Mouse (Mus musculus) lung, postnatal 0 days (tissue): ENCODE measurements at regions not wholly inside any gene's neighbourhood (a gene's known extent, or its start where the extent isn't known, plus 50 kb on each side); places are given as distances from the start of the nearest gene placed in this dataset.

Experiments
- ATAC-seq: fragments of 200-750 bp; cut with Nextera tagmentation; 2 replicates; pipeline ENCODE4 v1.8.0; 2017; ENCODE audit warnings: moderate library complexity
- DNase-seq: peaks from one replicate; pipeline ENCODE4 v3.0.0-alpha.2; 2016; ENCODE audit warnings: low spot score
- H3K27ac ChIP-seq: fragments of 300-500 bp; sonication (generic); 2 replicates; pipeline ENCODE4 v1.5.1; 2014; ENCODE audit warnings: antibody characterized with exemption, mild to moderate bottlenecking, low read length, mixed read lengths
- H3K27me3 ChIP-seq: fragments of 300-500 bp; sonication (generic); replicated peaks from 2 replicates; pipeline ENCODE4 v1.6.1; 2014; ENCODE audit warnings: low read length, mixed read lengths; ENCODE audit not compliant: insufficient read depth
- H3K36me3 ChIP-seq: fragments of 300-500 bp; sonication (generic); 2 replicates; pipeline ENCODE4 v1.6.1; 2014; ENCODE audit warnings: low read length, mixed read lengths; ENCODE audit not compliant: insufficient read depth
- H3K4me1 ChIP-seq: fragments of 300-500 bp; sonication (generic); 2 replicates; pipeline ENCODE4 v1.6.1; 2014; ENCODE audit warnings: antibody characterized with exemption, low read depth, low read length, mixed read lengths; ENCODE audit not compliant: insufficient read depth
- H3K4me2 ChIP-seq: fragments of 300-500 bp; sonication (generic); replicated peaks from 2 replicates; pipeline ENCODE4 v1.6.1; 2014; ENCODE audit warnings: low read depth, mild to moderate bottlenecking, low read length, moderate library complexity, mixed read lengths
- H3K4me3 ChIP-seq: fragments of 300-500 bp; sonication (generic); 2 replicates; pipeline ENCODE4 v1.5.1; 2014; ENCODE audit warnings: low read depth, low read length
- H3K9ac ChIP-seq: fragments of 300-500 bp; sonication (generic); replicated peaks from 2 replicates; pipeline ENCODE4 v1.6.1; 2014; ENCODE audit warnings: low read depth, mild to moderate bottlenecking
- H3K9me3 ChIP-seq: fragments of 300-500 bp; sonication (generic); 2 replicates; pipeline ENCODE4 v1.6.1; 2016; ENCODE audit warnings: low read length, mixed read lengths
- CTCF ChIP-seq: IDR thresholded peaks from 2 replicates; pipeline ENCODE4 v1.5.1; 2016; ENCODE audit warnings: antibody characterized with exemption, mild to moderate bottlenecking
- EP300 ChIP-seq: IDR thresholded peaks from 2 replicates; pipeline ENCODE4 v1.6.1; 2016; ENCODE audit warnings: antibody characterized with exemption, mild to moderate bottlenecking, control low read depth
- WGBS: fragments of 180-500 bp; shearing (Covaris S2); extraction: QIAGEN DNeasy Blood & Tissue Kit; methylation state at CpG from one replicate; pipeline ENCODE4 v1.1.7; 2014; 5-methylcytosine and 5-hydroxymethylcytosine counted together

DNA sequence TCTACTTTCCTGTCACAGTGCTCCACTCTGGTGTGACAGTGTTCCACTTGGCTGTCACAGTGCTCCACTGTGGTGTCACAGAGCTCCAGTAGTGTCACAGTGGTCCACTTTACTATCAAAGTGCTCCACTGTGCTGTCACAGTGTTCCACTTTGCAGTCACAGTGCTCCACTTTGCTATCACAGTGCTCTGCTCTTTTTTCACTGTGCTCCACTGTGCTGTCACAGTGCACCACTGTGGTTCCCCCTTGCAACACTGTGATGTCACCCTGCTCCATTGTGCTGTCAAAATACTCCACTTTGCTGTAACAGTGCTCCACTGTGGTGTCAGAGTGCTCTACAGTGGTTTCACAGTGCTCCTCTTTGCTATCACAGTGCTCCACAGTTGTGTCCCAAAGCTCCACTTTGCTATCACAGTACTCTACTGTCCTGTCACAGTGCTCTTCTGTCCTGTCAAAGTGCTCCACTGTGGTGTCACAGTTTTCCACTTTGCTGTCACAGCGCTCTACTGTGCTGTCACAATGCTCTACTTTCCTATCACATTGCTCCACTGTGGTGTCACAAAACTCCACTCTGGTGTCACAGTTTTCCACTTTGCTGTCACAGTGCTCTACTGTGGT, 77.8 kb upstream of the Trpm1 start:
- no peaks in the 10 kb centered on the region for H3K27me3 ChIP-seq
- ATAC-seq, result no peak
- WGBS, result 85% methylated on average over 1 of the region's 1 CpGs
- H3K36me3 ChIP-seq, result no peaks in the 10 kb centered on the region
- no peak overlapping the region for H3K27ac ChIP-seq
- no peak for DNase-seq
- H3K9ac ChIP-seq, result no peak overlapping the region
- no peaks in the 10 kb centered on the region for H3K9me3 ChIP-seq
- TF ChIP-seq EP300 (no peak), CTCF (no peak)
- no peak overlapping the region for H3K4me3 ChIP-seq
- no peak overlapping the region for H3K4me2 ChIP-seq
- no peaks in the 10 kb centered on the region for H3K4me1 ChIP-seq

DNA sequence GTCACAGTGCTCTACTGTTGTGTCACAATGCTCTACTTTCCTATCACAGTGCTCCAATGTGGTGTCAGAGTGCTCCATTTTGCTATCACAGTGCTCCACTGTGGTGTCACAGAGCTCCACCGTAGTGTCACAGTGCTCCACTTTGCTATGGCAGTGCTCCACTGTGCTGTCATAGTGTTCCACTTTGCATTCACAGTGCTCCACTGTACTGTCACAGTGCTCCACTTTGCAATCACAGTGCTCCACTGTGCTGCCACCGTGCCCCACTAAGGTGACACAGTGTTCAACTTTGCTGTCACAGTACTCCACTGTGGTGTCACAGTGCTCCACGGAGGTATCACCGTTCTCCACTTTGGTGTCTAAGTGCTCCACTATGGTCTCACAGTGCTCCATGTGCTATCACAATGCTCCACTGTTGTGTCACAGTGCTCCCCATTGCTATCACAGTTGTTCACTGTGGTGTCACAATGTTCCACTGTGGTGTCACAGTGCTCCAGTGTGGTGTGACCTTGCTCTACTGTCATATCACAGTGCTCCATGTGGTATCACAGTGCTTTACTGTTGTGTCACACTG, 78.9 kb upstream of the Trpm1 start:
- Histone ChIP-seq H3K4me2 (no peak overlapping the region), H3K9me3 (no peaks in the 10 kb centered on the region), H3K27ac (no peak overlapping the region), H3K4me3 (no peak overlapping the region), H3K27me3 (no peaks in the 10 kb centered on the region), H3K4me1 (no peaks in the 10 kb centered on the region), H3K36me3 (no peaks in the 10 kb centered on the region), H3K9ac (no peak overlapping the region)
- 91% methylated on average over 4 of the region's 4 CpGs for WGBS
- ATAC-seq, result no peak
- TF ChIP-seq CTCF, result no peak
- no peak for TF ChIP-seq EP300
- DNase-seq, result no peak

GRCm38 (mm10) chr7:64074186-64074585, 79.4 kb upstream of the Trpm1 start:
- H3K4me3 ChIP-seq, result no peak overlapping the region
- H3K9me3 ChIP-seq, result no peaks in the 10 kb centered on the region
- H3K27me3 ChIP-seq, result no peaks in the 10 kb centered on the region
- H3K36me3 ChIP-seq, result no peaks in the 10 kb centered on the region
- no peak for TF ChIP-seq EP300
- no peak for TF ChIP-seq CTCF
- H3K4me2 ChIP-seq, result no peak overlapping the region
- WGBS, result 93% methylated on average over 4 of the region's 4 CpGs
- H3K9ac ChIP-seq, result no peak overlapping the region
- no peaks in the 10 kb centered on the region for H3K4me1 ChIP-seq
- ATAC-seq (no peak), DNase-seq (no peak)
- H3K27ac ChIP-seq, result no peak overlapping the region

DNA sequence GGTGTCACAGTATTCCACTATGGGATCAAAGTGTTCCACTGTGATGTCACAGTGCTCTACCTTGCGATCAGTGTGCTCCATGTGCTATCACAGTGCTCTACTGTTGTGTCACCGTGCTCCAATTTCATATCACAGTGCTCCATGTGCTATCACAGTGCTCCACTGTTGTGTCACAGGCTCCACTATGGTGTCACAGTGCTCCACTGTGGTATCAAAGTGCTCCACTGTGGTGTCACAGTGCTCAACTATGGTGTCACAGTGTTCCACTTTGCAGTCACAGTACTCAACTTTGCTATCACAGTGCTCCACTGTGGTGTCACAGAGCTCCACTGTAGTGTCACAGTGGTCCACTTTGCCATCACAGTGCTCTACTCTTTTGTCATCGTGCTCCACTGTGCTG, 79.9 kb upstream of the Trpm1 start:
- TF ChIP-seq EP300 (no peak), CTCF (no peak)
- 89% methylated on average over 3 of the region's 3 CpGs for whole genome bisulfite sequencing
- H3K9me3 ChIP-seq, result no peaks in the 10 kb centered on the region
- H3K4me3 ChIP-seq, result no peak overlapping the region
- H3K27me3 ChIP-seq, result no peaks in the 10 kb centered on the region
- H3K27ac ChIP-seq, result no peak overlapping the region
- no peaks in the 10 kb centered on the region for H3K4me1 ChIP-seq
- ATAC-seq, result no peak
- H3K36me3 ChIP-seq, result no peaks in the 10 kb centered on the region
- H3K9ac ChIP-seq, result no peak overlapping the region
- no peak for DNase-seq
- H3K4me2 ChIP-seq, result no peak overlapping the region

GRCm38 (mm10) chr7:64070930-64071329, 82.7 kb upstream of the Trpm1 start:
- no peaks in the 10 kb centered on the region for H3K4me1 ChIP-seq
- H3K9me3 ChIP-seq, result no peaks in the 10 kb centered on the region
- WGBS, result 83% methylated on average over 5 of the region's 5 CpGs
- H3K36me3 ChIP-seq, result no peaks in the 10 kb centered on the region
- no peak for ATAC-seq
- H3K4me3 ChIP-seq, result no peak overlapping the region
- no peak overlapping the region for H3K4me2 ChIP-seq
- no peaks in the 10 kb centered on the region for H3K27me3 ChIP-seq
- H3K27ac ChIP-seq, result no peak overlapping the region
- no peak overlapping the region for H3K9ac ChIP-seq
- TF ChIP-seq CTCF, result no peak
- no peak for TF ChIP-seq EP300
- DNase-seq, result no peak

GRCm38 (mm10) chr7:64065529-64066247, 87.9 kb upstream of the Trpm1 start:
- no peak overlapping the region for H3K4me3 ChIP-seq
- ATAC-seq (peak; percentile 81), DNase-seq (peak; percentile 75)
- H3K27me3 ChIP-seq, result no peaks in the 10 kb centered on the region
- H3K9me3 ChIP-seq, result no peaks in the 10 kb centered on the region
- H3K36me3 ChIP-seq, result no peaks in the 10 kb centered on the region
- H3K27ac ChIP-seq, result peak overlapping the region; percentile 82
- no peak overlapping the region for H3K4me2 ChIP-seq
- H3K4me1 ChIP-seq, result peaks cover 4% of the 10 kb centered on the region; the same call in 1 of the 2 replicates
- WGBS, result 60% methylated on average over 23 of the region's 23 CpGs
- no peak overlapping the region for H3K9ac ChIP-seq
- TF ChIP-seq EP300, result peak; percentile 96
- TF ChIP-seq CTCF, result no peak
